Mouse (Mus musculus) Muller cell, postnatal 12 days (primary cell): ENCODE measurements at regions not wholly inside any gene's neighbourhood (a gene's known extent, or its start where the extent isn't known, plus 50 kb on each side); places are given as distances from the start of the nearest gene placed in this dataset.
A peak's percentile ranks its signal among the peaks of the same experiment; 100 is the strongest.

ENCODE experiments used
- DNase-seq: peaks from one replicate; pipeline ENCODE4 v3.0.0-alpha.2; 2015; ENCODE audit errors: inconsistent ontology term

- no peak for DNase-seq
Observed at GRCm38 (mm10) chr15:38351701-38352100, 926.3 kb downstream of the 4930447A16Rik start.

GRCm38 (mm10) chr15:38353371-38353770 lies 928.0 kb downstream of the 4930447A16Rik start:
- no peak for DNase-seq

- no peak for DNase-seq
Observed at GRCm38 (mm10) chr15:38359053-38359452, 933.7 kb downstream of the 4930447A16Rik start.

DNA sequence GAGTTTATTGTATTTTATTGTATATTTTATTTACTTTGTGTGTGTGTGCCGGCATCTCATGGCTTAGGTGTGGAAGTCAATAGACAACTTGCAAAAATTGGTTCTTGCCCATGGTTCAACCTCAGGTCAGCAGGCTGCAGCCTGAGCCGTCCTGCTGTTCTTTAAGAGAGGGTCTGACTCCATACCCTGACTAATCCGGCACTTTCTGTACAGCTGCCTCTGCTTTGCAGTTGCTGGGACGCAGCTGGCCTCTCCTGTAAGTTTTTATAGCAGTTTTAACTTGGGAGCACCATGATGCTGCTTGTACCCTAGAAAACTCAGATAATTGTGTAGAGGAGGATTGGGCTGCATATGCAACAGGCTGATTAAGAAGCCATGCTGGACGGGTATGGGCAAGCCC lies 938.2 kb downstream of the 4930447A16Rik start:
- no peak for DNase-seq

GRCm38 (mm10) chr15:38364014-38364413 lies 938.7 kb downstream of the 4930447A16Rik start:
- DNase-seq = no peak

- no peak for DNase-seq
Observed at GRCm38 (mm10) chr15:38367643-38368042, 942.3 kb downstream of the 4930447A16Rik start.

DNA sequence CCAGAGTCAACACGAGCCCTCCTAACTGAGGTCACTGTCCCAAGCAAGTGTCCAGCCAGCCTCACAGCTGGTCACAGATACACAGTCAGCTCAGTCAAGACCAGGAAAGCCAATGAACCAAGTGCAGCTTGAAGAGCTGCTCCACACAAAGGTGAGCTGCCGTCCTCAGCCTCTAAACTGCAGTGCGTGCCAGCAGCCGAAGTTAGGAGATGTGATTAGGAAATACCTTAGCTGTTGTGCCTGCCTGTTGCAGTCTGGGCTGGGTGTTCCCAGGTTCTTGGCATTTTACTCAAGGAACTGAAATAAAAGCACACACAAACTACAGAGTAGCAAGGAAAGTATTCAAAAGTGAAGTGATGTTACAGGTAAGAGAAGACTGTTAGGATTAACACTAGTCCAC lies 942.9 kb downstream of the 4930447A16Rik start:
- DNase-seq = no peak

DNA sequence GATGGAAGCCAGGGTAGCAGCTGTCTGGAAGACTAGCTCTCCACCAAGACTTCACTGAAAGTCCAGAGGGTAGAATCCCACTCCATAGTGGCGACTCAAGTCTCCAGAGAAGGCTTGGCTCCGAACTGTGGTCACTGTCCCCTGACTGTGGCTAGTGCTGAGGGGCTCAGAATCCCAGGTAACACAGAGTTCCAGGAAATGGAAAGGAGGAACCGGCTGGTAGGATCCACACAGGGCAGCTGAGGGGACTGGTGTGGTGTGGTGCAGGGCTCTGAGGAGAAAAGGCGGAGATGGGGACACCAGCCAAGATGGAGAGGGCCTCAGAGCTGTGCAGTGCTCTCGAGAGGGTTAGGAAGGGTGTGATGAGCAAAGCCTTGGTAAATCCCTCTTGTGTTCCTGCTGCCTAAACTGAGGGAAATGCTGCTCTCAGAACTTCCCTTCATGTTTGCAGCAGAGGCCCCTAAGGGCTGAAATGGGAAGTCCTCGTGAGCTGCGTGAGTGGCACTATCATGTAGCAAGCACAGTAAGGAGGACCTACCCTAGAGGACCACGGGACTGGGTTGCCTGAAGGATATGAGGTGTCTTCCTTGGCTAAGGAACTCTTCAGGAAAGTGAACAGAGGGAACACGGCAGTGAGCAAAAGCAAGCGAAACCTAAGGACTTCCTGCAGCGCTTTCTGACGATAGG lies 946.2 kb downstream of the 4930447A16Rik start:
- DNase-seq = no peak

- peak; percentile 81 for DNase-seq
Observed at GRCm38 (mm10) chr15:38373797-38374196, 948.4 kb downstream of the 4930447A16Rik start.

DNA sequence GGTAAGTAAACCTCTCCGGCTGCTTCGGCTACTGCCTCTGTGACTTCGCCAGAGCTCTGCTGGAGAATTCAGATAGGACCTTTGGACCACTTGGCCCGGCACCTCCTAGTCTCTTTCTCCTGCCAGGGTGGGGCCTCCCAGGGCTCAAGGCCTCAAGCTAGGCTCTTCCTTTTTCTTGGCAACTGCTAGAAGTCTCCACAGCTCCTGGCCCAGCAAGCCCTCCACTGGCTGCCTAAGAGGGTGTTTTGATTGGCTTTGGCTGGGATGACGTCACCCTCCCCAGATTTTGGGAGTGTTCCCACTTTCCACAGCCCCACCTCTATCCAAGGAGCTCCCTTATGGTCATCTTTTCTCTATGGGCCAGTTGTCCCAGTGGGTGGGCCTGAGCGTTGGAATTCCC lies 949.4 kb downstream of the 4930447A16Rik start:
- DNase-seq = peak; percentile 69

- no peak for DNase-seq
Observed at GRCm38 (mm10) chr15:38378106-38378505, 952.8 kb downstream of the 4930447A16Rik start.

DNA sequence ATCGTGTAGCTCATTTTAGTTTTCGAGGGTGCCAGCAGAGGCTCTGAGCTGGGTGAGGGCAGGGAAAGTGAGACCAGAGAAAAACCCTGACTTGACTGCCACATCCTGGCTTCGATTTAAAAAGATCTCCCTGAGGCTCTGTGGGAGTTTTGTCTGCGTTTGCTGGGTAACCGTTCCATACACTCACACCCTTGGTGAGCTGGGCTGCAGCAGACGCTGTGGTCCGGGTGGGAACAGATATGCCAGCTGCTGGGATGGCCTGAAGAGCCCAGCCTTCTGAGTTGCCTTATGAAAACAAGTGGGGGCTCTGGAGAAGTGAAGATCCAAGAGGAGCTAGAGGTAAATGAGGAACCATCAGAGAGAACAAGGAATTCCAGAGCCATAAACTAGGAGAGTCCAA lies 962.3 kb downstream of the 4930447A16Rik start:
- DNase-seq = no peak

DNA sequence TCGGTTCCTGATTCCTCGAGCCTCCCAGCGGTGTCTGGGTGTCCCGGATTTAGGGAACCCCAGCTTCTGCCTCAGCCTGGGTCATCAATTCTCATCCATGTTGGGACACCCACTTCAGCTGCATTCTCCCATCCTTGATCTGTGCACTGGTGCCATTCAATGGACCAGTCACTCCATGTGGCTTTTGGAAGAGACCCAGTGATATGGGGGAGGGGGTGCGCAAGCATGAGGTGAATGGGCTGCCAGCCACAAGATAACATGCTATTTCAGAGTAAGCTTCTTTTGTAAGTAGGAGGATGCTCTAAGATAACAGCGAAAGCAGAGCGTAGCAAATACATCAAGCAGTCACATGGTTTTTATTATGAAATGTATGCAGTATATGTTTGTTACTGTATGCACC lies 963.1 kb downstream of the 4930447A16Rik start:
- DNase-seq = no peak

- no peak for DNase-seq
Observed at GRCm38 (mm10) chr15:38390450-38390849, 965.1 kb downstream of the 4930447A16Rik start.

DNA sequence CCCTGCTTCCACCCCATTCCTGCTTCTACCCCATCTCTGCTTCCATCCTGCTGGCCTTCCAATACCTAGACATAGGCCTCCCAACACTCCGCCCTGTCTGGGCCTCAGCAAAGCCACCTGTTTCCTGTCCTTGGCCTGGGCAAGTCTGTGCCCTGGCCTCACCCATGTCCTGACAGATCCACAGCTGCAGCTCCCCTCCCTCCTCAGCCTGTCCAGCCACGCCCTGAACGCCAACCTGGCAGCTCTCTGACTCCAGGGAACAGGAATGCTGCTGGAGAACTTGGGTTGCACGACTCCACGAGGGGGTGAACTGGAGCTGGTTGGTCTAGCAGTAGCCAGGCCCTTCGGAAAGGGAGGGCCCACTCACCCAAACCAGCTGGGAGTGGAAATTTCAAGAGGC lies 966.1 kb downstream of the 4930447A16Rik start:
- DNase-seq = peak; percentile 32

- DNase-seq = no peak
Observed at GRCm38 (mm10) chr15:38391860-38392259, 966.5 kb downstream of the 4930447A16Rik start.

GRCm38 (mm10) chr15:38392441-38393149 lies 967.2 kb downstream of the 4930447A16Rik start:
- DNase-seq = no peak

DNA sequence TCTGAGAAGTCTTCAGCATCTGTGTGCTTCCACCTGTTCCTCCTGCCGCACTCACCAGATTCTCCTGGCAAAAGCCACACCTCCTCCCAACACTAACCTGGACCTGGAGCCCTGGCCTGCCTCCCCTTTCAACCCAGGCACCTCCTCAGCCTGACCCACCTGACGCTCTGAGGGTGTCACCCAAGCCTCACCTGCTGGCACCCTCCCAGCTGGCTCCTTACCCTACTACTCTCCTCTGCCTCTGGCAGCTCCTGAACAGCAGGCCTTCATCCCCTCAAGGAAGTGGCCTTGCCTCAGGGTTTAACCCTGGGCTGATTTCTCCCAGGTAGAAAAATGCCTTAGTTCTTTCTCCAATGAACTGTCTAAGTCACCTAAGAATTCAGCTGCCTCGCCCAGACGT lies 973.5 kb downstream of the 4930447A16Rik start:
- no peak for DNase-seq

GRCm38 (mm10) chr15:38402762-38403161 lies 977.4 kb downstream of the 4930447A16Rik start:
- DNase-seq = no peak

- no peak for DNase-seq
Observed at GRCm38 (mm10) chr15:38403760-38404375, 978.5 kb downstream of the 4930447A16Rik start.

DNA sequence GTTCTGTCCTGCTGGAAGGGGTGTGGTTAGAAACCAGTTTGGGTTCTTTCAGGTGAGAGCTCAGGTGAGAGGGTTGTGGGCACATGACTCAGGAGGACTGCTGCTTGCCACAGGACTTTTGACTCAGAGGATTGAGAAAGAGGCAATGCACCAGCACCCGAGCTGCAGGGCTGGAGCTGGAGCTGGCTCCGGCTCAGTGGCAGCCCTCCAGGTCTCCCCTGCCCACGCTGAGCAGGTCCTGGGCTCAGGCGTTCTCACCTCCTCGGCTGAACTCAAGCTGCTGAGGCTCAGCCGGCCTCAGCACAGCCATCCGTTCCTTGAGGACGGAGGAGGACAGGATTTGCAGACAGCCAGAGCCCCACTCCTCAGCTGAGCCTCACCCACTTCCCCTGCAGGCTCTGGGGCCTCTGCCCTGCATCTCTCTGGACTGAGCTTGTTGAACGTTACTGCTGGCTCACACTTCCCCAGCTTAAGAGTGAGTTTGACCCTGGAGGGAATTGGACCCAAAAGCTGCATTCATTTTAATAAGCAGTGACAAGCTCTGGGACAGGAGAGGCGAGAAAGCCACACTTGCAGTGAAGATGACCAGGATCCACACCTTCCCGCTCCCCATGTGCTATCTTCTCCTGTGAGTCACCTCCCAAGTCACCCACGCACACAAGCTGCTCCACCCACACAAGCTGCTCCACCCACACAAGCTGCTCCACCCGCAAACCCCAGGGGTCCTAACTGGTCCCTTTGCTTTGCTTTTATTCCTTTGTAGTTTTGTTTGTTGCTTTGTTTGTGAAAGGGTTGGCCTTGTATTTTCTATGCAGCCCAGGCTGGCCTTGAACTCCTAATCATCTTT lies 981.0 kb downstream of the 4930447A16Rik start:
- DNase-seq = peak; percentile 25

DNA sequence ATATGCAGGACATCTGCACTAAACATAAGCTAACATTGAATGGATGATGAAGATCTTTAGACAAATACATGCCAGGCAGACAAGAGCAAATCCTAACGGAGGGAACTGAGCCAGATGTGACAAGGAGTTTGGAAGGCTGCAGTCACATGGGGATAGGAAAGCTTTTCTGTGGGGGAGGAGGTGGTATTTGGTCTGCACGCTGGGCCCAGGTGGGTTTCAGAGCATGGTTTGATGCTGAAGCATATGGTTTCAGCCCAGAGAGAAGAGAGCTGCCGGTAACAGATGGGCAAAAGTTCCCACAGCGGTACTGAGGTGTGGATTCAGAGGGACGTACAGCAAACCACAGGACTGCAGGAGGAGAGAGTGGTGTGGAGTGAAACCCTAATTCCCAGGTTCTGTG lies 982.1 kb downstream of the 4930447A16Rik start:
- DNase-seq = no peak
